Mouse (Mus musculus): ENCODE measurements around the gene Polr2l.

DNA sequence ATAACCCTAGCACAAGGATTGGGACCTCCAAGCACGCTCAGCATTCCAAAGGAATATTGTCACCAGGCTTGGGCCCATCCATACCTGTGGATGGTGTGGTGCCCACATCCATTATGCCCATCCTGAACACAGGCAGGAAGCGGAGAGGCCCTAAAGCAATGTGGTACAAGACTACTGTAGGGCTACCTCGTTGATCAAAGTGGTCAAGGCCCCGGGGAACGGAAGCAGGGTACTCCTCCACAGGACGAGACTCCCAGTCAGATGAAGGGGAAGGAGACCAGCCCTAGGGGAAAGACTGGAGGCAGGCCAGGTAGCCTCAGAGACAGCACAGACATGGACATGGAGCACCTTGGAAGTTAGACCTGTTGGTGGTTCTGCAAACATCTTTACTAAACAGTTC lies 2.2 kb downstream of the Polr2l start:
- TF ChIP-seq CTCF (IDR thresholded peaks at IDR 0.05; ENCODE audit: insufficient read depth, low read depth, low read length), result no peak
- TF ChIP-seq POLR2A (IDR thresholded peaks at IDR 0.05; ENCODE audit: insufficient read depth, low read depth, low read length), result no peak

Data from olfactory bulb, adult 2 months (tissue).